Mouse (Mus musculus): Measurements from ENCODE around the gene Stat5b.

Gene Stat5b

GRCm38 (mm10) chr11:100843070-100843669, 7.4 kb downstream of the Stat5b start:
- DNase-seq (ENCODE audit: inconsistent ontology term), result no peak

GRCm38 (mm10) chr11:100842025-100842424, 8.5 kb downstream of the Stat5b start:
- DNase-seq (ENCODE audit: inconsistent ontology term), result no peak

GRCm38 (mm10) chr11:100840866-100841265, 9.7 kb downstream of the Stat5b start:
- no peak for DNase-seq (ENCODE audit: inconsistent ontology term)

DNA sequence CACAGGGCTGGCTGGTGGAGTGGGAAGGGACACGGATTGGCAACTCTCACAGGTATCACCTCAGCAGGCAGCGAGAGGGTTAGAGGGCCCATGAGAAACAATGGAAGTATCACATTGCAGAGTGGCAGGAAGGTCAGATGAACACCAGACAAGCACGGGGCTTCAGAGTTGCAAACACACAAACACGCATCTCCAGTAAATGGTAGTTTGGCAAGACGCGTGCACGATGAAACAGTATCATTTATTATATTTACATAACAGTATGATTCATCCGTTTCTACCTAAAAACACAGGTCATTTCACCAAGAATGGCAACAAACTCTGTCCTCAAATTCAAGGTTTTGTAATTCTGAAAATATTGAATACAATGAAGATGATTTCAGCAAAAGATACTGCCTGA, 11.0 kb downstream of the Stat5b start:
- DNase-seq (ENCODE audit: inconsistent ontology term), result no peak

DNA sequence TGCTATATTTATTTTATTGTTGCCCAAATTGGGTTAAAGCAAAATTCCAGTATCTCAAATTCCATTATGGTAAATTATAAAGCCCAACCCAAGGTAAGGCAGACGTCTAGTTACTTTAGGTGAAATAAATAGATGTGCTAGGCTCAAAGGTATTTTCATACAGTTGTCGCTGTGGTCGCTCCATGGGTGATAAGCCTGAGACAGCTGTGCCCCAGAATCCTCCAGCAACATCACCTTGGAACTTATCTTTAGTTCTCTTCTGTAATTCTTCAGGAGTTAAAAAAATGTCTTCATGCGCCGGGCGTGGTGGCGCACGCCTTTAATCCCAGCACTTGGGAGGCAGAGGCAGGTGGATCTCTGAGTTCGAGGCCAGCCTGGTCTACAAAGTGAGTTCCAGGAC, 11.6 kb downstream of the Stat5b start:
- no peak for DNase-seq (ENCODE audit: inconsistent ontology term)

DNA sequence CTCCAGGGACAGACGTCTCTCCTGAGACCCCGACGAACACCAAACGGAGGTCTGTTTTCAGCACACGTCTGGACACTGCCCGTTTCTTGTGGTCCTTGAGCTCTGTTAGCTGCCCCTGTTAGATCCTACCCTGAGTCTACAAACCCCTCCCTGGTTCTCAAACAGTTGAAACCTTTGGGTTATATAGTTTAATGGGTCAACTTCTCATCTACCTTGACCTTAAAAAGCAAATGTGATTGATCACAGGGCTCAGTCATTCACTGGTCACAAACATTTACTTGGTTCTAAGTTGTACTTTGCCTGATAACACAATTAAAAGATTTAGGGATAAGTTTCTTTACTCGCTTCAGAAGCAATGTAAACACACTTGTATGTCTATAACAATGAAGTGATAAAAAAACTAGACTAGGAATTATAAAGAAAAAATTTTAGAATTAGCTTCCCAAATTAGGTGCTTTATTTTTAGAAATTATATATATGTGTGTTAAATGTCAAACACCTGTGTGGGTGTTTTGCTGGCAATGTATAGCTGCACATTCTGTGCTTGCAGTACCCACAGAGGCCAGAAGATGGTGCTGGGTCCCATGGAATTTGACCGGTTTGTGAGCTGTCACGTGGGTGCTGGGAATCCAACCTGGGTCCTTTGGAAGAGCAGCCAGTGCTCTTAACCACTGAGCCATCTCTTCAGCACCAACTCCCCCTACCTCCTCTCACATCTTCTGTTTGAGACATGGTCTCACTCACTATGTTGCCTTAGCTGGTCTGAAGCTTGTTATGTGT, 13.4 kb downstream of the Stat5b start:
- DNase-seq (ENCODE audit: inconsistent ontology term), result no peak

- DNase-seq (ENCODE audit: inconsistent ontology term), result no peak
Measured at GRCm38 (mm10) chr11:100833466-100833865, 17.1 kb downstream of the Stat5b start.

DNA sequence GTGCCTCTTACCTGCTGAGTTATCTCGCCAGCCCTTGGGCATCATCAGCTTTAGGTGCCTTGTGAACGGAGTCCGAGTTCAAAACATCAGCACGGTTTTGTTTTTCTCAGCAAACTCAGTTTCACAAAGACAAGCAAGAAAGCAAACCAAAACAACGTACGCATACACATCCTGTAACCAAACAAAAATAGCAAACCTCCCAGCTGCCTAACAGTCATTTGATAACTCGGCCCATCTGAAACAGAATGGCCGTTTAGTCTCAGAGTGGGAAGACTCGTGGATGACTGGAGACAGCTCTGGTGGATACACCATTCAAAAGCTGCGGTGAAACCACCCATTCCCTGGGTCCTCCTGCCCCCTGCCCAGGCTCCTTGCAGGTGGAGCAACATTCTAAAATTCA, 19.1 kb downstream of the Stat5b start:
- DNase-seq (ENCODE audit: inconsistent ontology term), result no peak

DNA sequence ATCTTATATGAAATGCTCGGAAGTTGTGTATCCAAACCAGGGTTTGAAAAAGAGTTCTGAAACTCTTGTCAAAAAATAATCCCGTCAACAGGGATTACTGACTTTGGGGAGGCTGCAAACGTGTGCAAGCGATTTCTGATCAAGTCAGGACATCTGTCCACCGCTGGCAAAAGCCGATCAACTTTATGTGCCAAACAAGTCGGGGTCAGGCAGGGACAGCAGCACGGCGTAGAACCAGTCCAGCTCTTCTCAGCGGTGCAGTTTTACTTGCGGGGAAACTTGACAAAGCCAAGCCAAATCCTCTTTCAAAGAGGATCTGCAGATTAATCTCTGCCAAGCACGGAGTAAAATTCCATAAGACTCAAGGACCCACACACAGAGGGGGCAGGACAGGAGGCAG, 20.8 kb downstream of the Stat5b start:
- DNase-seq (ENCODE audit: inconsistent ontology term), result no peak

GRCm38 (mm10) chr11:100828676-100829151, 21.8 kb downstream of the Stat5b start:
- DNase-seq (ENCODE audit: inconsistent ontology term), result no peak

- no peak for DNase-seq (ENCODE audit: inconsistent ontology term)
Measured at GRCm38 (mm10) chr11:100826161-100826866, 24.2 kb downstream of the Stat5b start.

DNA sequence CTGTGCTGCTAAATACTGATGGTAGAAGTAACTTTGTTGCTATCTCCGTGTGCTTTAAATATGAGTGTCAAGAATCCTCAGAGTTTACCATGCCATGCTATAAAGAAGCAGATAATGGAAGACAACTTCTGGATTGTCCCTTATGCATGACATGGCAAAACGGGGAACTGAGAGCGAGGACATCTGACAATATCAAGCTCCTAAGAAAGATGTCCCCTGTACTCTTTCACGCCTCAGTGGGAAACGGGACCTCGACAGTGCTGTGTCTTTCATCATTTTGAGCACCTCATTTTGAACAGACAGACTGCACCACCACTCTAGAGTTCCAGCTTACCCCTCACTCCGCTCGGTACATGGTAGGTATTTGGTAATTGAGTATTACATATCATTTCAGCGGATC, 25.1 kb downstream of the Stat5b start:
- DNase-seq (ENCODE audit: inconsistent ontology term), result no peak

DNA sequence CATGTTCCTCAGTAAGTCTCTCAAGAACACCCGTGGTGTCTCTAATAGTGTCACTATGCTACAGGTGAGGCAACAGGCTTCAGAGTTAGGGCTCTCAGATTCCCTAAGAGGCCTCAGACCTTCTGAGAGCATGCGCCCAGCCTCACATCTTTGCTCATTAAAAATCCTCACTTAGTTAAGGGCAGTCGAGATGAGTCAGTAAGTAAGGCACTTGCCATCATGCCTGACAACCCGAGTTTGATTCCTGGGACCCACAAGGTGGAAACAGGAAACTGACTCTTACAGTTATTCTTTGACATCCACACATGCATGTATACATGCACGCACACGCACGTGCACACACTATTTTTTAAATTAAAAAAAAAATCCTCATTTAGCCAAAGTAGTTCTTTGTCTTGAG, 26.0 kb downstream of the Stat5b start:
- no peak for DNase-seq (ENCODE audit: inconsistent ontology term)

DNA sequence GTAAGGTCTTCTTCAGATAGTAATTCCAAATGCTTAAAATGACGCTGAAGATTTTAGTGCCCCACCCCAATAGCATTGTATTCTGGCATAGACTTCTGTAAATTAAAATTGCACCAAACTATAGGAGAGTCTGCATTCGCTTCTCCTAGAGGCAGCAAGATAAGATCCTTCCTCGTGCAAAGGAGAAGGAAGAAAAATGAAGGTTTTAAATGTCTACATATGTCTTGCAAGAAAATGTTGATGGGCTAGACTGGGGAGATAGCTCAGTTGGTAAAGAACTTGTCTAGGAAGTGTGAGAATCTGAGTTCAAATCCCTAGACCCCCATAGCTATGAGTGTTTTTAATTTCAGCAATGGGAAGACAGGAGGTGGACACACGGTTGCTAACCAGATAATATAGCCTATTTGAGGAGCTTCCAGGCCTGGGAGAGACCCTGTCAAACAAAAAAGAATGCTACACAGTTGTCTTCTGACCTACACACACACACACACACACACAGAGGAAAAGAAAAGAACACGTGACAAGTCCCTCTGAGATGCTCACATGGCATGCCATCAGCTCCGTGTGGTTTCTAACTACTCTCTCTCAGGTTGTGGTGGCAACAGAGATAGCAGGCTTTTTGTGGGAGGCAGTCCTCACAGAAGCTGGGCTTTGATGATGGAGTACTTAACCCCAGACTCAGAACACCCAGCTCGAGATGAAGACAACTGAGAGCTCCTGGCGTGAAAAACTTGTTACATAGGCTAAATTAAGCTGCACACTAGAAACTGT, 26.8 kb downstream of the Stat5b start:
- DNase-seq (ENCODE audit: inconsistent ontology term), result no peak

DNA sequence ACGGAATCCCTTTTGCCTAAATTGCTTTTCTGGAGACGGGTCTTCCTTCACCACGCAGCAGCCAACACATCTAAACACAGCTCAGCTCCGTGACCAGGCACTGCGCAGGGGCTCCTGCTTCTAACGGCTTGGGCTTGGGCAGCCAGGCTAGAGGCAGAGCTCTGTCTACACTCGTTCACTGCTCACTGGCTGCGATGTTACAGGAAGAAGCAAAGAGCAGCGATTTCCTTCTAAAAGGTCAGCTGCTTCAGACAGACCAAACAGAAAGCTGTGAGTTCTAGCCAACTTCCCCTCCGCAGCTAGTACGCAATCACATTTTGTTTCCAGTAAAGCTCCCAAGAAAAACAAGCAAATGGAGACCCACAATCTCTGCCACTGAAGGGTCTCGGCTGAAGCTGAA, 28.2 kb downstream of the Stat5b start:
- DNase-seq (ENCODE audit: inconsistent ontology term), result no peak

- no peak for DNase-seq (ENCODE audit: inconsistent ontology term)
Measured at GRCm38 (mm10) chr11:100821605-100822220, 28.8 kb downstream of the Stat5b start.

- no peak for DNase-seq (ENCODE audit: inconsistent ontology term)
Measured at GRCm38 (mm10) chr11:100820047-100820446, 30.5 kb downstream of the Stat5b start.

GRCm38 (mm10) chr11:100819626-100820025, 30.9 kb downstream of the Stat5b start:
- DNase-seq (ENCODE audit: inconsistent ontology term), result no peak

GRCm38 (mm10) chr11:100819048-100819447, 31.5 kb downstream of the Stat5b start:
- no peak for DNase-seq (ENCODE audit: inconsistent ontology term)

DNA sequence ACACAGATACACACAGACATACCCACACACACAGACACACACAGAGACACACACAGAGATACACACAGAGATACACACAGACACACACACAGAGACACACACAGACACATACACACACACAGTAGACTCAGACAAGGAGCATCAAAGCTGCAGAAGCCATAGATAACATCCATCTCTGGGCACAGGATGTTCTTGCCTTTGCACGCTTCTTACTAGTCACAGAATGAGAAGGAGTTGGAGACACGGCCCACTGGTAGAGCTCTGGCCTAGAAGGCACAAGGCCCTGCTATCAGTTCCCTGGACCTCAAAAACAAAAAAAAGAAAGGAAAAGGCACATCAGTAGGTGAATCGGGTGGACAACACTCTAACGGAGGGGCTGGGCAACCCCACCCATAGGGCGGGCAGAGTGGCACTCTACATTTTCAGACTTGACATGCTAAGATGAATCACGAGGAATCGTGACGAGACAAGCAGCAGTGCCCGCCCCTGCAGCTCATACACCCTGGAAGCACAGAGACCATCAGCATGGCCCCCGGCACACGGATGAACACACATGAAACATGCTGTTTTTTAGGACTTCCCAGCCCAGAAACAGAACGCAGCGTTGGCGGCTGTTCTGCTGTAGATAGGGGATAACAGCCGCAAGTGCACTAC, 32.0 kb downstream of the Stat5b start:
- DNase-seq (ENCODE audit: inconsistent ontology term), result no peak

GRCm38 (mm10) chr11:100817311-100817710, 33.2 kb downstream of the Stat5b start:
- no peak for DNase-seq (ENCODE audit: inconsistent ontology term)

All from Muller cell, postnatal 12 days (primary cell).